Mouse (Mus musculus) lung, postnatal 14 days (tissue): ENCODE results near the gene Pitpnc1.

Experiments
- DNase-seq: peaks from one replicate; pipeline ENCODE4 v3.0.0; 2021

Gene Pitpnc1

DNA sequence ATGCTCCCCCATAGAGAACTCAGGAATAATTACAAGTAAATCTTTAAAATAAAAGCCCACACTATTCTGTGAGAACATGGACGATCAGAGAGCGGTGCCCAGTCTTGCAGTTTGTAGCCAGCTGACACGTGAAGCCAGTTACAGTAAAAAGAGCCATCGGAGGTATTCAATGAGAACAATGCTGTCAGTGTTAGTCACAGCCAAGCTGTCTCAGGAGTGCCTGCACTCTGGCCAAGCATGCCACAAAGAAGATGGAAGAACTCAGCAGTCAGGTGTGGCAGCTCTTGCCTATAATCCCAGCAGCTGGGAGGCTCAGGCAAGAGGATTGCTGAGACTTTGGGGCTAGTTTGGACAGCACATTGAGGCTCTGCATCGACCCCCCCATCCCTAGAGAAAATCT is 111.8 kb downstream of the Pitpnc1 start:
- no peak for DNase-seq

DNA sequence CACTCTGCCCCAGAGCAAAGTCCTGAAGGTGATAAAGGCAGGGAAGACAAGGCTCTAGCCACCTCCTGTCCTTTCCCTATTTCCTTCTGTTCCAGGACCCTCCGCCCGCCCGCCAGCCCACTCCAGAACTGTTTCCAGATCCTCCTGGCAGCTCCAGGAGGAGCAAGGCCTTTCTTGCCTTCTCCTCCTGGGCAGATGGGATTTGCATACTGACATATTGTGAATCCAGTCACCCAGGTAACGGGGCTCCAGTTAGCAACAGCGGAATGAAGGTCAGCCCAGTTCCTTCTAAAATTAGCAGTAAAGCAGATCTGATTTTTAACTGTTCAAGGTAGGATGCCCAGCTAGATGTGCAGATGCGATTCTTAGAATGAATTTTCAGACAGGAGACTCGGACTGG is 114.3 kb downstream of the Pitpnc1 start:
- no peak for DNase-seq

DNA sequence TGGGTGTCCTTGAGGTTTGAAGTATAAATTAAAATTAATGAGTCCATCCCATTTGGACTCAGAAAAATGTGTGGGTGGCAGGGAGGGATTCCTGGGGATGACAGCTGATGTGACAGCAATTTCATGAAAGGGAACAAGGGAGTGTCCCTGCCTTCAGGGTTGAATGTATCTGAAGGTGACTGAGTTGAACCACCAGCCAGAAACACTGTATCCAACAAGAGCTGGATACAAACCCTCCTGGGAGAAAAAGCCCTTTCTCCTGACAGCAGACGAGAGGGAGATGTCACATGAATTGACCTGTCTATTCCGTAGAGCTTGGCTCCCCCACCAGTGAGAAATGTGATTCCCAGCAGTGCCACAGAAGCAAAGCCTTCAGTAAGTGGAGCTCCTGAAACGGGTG is 115.0 kb downstream of the Pitpnc1 start:
- DNase-seq: no peak

GRCm38 (mm10) chr11:107354499-107355143 is 115.9 kb downstream of the Pitpnc1 start:
- DNase-seq: no peak

DNA sequence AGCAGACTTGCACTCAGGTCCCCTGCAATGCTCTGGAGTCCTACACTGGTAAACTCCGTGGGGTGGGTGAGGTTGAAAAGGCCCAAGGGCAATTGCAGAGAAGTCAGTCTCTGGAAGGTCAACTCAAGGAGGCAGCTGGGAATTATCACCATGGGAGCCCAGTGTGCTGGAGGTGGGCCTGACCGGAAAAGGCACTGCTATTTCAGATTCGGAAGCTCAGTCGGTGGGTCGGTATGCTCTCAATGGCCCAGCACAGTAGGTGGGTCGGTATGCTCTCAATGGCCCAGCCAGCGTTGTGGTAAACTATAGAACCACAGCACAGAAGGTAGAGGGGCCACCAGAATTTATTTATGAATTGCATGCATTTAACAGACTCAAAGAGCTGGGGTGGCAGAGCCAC is 117.9 kb downstream of the Pitpnc1 start:
- DNase-seq: no peak

GRCm38 (mm10) chr11:107349756-107350155 is 120.7 kb downstream of the Pitpnc1 start:
- DNase-seq: no peak

DNA sequence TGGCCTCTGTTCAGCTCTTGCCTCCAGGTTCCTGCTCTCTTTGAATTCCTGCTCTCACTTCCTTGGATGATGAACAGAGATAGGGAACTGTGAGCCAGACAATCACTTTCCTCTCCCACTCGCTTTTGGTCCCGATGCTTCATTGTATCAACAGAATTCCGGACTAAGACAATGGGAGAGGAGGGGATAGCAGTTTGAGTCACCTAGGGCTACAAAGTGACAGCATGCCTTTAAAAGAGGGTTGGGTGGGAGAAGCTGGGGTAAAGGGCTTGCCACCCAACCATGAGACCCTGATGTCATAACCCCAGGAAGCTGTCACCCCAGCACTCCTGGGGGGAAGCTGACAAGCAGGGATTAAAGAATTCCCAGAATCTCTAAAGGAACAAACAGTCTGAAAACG is 127.5 kb downstream of the Pitpnc1 start:
- no peak for DNase-seq

DNA sequence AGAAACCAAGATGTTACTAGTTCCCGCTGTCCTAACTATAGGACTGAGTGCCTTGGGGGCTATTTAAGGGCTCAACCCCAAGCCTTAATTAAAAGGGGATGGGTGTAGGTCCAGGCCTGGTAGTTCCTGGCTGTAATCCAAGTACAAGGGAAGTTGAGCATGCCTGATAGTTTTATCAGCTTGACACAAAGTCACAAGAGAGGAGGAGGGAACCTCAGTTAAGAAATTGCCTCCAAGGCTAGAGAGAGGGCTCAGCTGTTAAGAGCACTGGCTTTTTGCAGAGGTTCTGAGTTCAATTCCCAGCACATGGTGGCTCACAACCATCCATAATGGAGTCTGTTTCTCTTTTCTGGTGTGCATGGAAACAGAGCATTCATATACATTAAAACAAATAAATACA is 128.1 kb downstream of the Pitpnc1 start:
- DNase-seq: no peak

- peak; percentile 59 for DNase-seq
These were observed 129.2 kb downstream of the Pitpnc1 start for GRCm38 (mm10) chr11:107341293-107341692.

DNA sequence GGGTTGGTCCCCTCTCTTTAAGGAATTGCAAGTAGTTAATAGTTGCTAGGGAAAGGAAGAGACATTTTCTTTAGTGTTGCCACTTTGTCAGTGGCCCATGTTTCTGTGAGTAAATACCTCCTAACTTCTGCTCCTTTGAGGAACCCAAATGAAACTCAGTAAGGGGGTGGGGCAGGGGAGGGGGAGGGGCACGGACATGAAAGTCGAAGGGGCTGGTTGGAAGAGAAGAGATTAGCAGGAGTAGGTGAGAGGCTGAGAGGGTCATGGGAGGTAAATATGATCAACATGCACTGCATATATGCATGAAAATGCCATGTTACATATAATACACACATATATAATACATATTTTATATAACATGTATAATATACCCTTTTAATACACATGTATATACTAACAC is 129.7 kb downstream of the Pitpnc1 start:
- no peak for DNase-seq

- DNase-seq: peak; percentile 55
These were observed 131.2 kb downstream of the Pitpnc1 start for GRCm38 (mm10) chr11:107339224-107339805.

- DNase-seq: peak; percentile 26
These were observed 132.9 kb downstream of the Pitpnc1 start for GRCm38 (mm10) chr11:107337391-107338148.

DNA sequence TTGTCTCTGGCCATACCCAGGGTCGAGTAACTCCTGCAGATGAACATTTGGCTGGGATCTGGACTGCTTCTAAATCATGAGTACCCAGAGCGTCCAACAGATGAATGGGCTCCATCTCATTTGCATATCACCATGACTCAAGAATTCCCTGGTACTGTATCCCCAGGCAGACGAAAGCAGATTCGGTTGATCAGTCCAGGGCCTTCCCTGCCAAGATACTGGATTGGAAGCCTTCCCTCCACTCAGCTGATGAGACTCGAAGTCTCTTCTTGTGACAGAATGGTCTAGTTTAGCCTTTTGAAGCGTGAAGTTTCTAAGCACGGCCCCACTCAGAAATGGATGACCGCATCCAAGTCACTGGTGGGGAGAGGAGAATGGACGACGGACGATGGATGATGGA is 134.7 kb downstream of the Pitpnc1 start:
- no peak for DNase-seq

DNA sequence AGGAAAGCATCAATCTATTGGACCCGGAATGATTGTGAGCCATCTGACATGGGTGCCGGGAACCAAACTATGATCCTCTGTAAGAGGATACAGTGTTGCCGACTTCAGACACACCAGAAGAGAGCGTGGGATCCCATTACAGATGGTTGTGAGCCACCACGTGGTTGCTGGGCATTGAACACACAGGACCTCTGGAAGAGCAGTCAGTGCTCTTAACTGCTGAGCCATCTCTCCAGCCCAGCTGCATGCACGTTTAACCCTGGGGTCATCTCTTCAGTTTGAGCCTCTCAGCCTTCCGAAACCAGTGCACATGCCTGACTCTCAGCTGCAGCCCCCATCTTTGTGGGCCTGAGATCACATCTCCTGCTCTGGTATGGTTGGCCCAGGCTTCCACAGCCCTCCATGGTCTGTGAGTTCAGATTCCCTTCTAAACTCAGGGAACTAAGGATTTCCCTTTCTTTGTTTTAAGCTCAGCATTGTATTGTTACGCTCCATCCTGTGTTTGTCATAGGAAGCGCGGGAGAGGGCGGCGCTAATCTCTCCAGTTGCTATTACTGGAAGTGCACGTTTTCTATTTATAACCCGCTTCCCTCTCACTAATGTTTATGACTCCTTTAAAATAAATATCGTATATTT is 135.5 kb downstream of the Pitpnc1 start:
- peak; percentile 50 for DNase-seq

- no peak for DNase-seq
These were observed 137.6 kb downstream of the Pitpnc1 start for GRCm38 (mm10) chr11:107332905-107333304.

- no peak for DNase-seq
These were observed 138.2 kb downstream of the Pitpnc1 start for GRCm38 (mm10) chr11:107332332-107332731.

DNA sequence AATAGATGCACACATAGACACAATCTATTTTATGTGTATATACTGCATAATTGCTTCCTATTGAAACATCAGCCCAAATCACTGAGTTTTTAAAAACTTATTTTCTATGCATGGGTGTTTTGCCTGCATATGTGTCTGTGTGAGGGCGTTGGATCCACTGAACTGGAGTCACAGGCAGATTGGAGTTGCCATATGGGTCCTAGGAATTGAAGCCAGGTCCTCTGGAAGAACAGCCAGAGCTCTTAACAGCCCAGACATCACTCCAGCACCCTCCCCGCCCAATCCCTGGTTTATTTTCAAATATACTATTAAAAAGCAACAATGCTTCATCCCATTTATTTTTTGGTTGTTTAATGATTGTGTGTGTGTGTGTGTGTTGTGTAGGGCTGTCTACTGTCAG is 139.1 kb downstream of the Pitpnc1 start:
- DNase-seq: no peak

GRCm38 (mm10) chr11:107327326-107327725 is 143.2 kb downstream of the Pitpnc1 start:
- no peak for DNase-seq

- DNase-seq: peak; percentile 38
These were observed 144.5 kb downstream of the Pitpnc1 start for GRCm38 (mm10) chr11:107325739-107326725.

DNA sequence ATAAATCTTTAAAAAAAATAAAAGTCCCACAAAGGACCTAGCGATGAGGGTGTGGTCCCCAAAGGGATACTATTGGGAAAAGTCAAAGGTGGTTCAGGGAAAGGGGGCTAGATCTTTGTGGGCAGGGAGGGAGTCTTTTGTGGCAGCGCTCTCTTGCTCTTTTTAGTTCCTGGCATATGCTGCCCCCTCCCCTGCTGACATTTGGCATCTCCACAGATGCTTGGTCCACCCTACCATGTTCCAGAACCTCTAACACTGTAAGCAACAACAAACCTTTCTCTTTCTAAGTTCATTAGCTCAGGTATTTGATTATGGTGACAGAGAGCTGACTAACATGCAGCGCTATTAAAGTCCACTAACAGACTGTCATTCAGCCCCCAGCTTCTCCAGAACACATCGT is 145.3 kb downstream of the Pitpnc1 start:
- no peak for DNase-seq

GRCm38 (mm10) chr11:107323173-107323572 is 147.3 kb downstream of the Pitpnc1 start:
- DNase-seq: no peak

GRCm38 (mm10) chr11:107322226-107322625 is 148.3 kb downstream of the Pitpnc1 start:
- DNase-seq: no peak
